Mouse (Mus musculus): ENCODE measurements at regions not wholly inside any gene's neighbourhood (a gene's known extent, or its start where the extent isn't known, plus 50 kb on each side); places are given as distances from the start of the nearest gene placed in this dataset.

DNA sequence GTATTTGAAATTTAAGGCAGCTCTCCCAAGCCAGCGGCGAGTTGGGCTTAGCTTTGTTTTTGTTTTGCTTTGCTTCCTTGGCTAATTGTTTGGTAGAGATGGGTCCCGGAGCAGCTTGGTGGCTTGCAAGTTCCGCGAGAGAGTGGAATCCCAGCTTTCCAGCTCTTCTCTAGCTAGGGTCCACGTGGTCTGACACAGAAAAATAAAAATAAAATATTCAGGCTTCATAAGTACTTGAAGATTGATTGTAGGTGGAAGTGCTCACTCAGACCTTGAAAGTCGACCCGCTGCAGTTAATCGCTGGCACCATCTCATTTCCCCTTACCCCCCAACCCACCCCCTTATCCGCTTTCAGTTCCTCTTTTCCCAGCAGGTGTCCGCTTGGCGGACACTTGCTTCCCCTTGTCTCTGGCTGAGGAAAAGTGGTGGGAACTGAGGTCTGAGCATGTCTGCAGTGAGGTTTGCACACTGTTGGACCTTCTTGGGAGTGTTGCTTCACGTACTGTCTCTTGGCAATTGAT is 198.5 kb downstream of the Dusp6 start:
- no peak for DNase-seq (ENCODE audit: low spot score)

DNA sequence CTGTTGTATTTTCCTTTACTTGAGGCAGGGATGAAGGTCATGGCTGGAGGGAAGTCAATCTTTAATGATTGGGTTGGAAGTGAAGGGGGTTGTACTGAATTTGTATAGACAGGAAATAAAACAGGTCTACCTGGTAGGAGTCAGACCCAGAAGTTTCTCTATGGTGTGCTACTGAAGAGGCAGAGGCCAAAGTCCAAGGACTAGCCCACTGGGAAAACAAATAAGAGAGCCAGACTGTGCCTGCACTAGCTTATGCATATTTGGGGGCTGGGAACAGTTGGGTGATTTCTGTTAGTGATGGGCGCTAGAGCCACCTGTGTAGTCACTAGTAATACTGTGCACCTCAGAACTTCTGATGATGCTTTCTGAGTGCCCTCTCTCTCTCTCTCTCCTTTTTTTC is 203.7 kb downstream of the Dusp6 start:
- DNase-seq (ENCODE audit: low spot score): no peak

GRCm38 (mm10) chr10:99467319-99467842 is 204.3 kb downstream of the Dusp6 start:
- no peak for DNase-seq (ENCODE audit: low spot score)

- DNase-seq (ENCODE audit: low spot score): no peak
Observed at GRCm38 (mm10) chr10:99468971-99469370, 205.9 kb downstream of the Dusp6 start.

- no peak for DNase-seq (ENCODE audit: low spot score)
Observed at GRCm38 (mm10) chr10:99471832-99472497, 208.9 kb downstream of the Dusp6 start.

GRCm38 (mm10) chr10:99472806-99473205 is 209.8 kb downstream of the Dusp6 start:
- DNase-seq (ENCODE audit: low spot score): no peak

DNA sequence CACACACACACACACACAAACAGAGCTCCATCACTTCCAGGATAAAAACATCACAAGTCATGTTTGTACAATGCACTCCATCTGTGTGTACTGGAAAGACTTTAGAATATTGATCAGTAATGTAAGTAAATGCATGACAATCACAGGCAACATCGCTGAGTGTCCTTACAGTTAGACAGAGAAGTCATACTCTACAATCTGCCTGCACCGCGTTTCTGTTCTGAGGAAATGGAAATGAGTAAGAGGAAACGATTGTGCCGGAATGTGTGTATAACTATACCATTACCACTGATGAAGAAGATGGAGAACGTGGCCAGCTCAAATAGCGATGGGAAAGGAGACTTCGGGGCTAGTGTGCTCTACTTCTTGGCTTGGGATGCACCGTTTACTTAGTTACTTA is 210.7 kb downstream of the Dusp6 start:
- no peak for DNase-seq (ENCODE audit: low spot score)

DNA sequence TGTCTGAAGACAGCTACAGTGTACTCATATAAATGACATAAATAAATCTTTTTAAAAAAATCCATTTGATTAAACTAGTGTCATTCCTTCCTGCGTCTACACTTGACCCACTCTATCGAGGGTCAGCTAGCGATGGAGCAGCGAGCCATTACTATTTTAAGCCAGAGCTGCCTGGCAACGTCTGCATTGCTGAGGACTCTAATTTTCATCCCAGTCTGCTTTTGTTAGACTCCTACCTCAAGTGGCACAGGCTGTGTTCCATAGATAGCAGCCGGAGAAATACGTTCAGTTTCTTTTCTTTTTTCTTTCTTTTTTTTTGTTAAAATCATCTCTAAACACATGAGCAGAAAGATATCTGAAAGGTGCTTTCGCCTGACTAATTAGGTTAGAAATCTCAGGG is 211.5 kb downstream of the Dusp6 start:
- no peak for DNase-seq (ENCODE audit: low spot score)

- DNase-seq (ENCODE audit: low spot score): no peak
Observed at GRCm38 (mm10) chr10:99476214-99476613, 213.2 kb downstream of the Dusp6 start.

DNA sequence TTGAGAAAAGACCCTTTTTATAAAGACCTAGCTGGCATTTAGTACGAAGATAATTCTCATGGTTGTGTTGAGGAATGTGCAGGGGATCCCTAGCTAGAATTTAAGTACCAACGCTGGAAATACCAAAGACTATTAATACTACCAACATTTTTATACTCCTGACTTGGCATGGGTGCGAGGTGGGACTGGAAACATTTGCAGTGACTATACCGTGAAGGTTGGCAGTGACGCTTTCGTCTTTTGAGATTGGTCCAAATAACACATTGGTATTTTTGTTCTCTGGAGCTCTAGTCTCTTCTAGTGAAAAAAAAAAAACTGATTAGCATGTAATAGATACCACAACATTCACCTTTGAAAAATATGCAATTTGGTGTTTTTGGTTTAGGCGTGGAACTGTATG is 213.7 kb downstream of the Dusp6 start:
- DNase-seq (ENCODE audit: low spot score): no peak

DNA sequence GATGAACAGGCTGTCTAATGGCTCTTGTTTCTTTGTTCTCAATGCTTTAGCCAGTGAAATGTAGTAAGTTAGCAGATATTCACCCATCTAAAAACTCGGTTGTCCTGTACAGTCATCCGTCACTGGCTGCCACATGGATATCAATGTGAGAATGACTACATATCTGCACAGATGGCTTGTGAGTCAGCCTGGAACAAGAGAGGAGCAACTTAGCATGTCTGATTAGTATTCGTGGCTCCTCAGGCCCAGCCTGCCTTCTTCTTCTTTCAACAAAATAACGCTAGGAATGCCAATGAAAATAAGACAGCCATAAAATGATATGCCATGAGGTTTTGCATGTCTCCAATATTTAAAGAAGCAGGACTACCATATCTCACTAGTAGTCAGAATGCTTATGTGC is 217.5 kb downstream of the Dusp6 start:
- DNase-seq (ENCODE audit: low spot score): no peak

DNA sequence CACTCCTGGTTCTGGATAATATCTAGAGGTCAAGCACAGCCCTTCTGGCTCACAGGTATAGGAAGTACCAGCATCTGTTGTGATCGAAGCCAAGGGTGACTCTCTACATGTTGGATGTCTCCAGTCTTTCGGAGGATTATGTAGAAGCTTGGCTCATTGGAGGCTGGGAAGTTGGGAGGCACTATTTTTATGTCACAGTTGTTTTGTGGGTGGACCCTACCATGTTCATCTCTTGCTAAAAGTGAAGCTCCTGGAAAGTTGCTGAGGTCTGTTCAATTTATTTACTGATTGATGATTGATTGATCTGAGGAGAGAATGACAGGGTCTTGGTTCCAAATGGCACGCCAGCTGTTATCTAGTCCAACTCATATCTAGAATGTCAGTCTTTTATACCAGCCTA is 219.0 kb downstream of the Dusp6 start:
- no peak for DNase-seq (ENCODE audit: low spot score)

- no peak for DNase-seq (ENCODE audit: low spot score)
Observed at GRCm38 (mm10) chr10:99488195-99489080, 225.4 kb downstream of the Dusp6 start.

DNA sequence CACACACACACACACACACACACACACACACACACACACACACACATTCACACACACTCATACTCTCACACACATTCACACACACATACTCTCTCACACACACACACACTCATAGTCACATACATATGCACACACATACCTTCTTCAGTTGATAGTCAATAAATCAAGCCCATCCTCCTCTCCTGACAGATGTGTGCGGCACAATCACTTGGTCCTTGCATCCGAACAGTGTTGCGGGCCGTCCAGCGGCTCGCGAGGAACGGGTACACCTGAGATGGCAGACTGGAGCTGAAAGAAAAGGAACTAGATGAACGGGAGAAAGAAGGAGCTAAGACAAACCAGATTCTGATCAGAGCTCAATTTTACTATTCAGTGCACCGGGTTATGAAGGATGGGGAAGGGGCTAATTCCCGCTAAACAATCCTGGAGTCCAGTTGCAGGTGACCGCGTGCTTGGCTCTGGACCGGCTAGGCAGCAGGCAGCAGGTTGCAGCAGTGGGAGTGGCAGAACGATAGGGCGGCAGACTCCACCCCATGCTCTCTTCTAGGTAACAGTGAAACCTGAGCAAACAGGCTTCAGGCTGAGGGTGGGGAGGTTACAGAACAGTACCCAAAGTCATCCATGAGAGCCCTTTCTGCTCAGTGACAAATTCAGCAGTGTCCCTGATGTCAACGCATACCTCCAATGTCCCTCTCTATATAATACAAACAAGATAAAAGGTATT is 247.8 kb downstream of the Csl start:
- DNase-seq (ENCODE audit: low spot score): no peak

DNA sequence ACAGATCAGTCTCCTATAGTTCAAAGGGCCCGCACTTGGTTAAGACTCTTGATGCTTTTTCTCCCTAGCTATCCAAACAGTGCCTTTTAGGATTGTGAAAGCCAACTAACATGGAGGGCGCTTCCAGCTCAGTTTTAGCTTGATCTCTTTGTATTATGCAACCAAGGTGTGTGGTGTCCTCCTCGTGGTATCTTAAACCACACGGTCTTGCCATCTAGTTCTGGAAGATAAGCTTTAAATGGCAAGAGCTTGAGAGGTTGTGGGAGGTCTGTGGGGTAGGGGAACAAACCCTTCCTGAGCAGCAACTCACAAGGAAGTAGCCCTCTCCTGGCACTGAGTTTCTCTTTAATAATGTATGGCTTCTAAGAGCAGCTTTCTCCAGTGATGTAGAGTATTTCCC is 241.5 kb downstream of the Csl start:
- no peak for DNase-seq (ENCODE audit: low spot score)

DNA sequence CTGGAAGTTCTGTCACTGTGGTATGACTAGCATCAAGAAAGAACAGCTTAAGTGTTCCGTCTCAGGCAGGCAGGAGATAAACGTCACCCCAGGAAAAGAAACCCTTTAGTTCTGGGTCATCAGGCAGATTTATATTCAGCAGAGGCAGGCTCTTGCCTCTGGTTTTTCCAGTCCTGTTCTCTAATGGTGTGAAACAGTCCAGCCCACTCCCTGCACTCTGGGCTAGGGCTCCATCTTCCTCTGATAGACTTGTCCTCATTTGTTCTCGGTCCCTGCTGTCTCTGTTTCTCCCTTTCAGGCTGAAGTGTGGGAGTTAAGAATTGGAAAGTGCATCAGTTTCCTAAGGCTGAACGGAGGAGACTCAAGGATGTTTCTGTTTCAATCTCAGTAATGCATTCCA is 240.0 kb downstream of the Csl start:
- DNase-seq (ENCODE audit: low spot score): no peak

DNA sequence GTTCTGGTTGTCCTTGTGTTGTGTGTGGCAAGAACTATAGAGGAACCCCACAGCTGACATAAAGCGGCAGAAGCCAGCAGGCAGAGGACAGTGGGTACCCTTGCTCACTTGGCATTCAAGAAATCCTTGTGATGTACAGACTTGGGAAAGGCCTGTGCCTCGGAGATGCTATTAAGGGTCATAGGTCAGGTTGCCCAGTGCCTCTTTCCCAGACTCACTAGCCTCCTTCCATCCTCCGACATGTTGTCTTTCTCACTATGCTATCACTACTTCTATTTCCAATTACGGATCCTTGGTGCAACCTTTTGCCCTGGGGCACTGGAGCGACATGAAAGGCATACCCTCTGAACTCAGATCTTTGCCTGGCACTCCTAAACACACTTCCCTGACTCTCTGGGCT is 235.6 kb downstream of the Csl start:
- no peak for DNase-seq (ENCODE audit: low spot score)

GRCm38 (mm10) chr10:99524273-99525212 is 234.9 kb downstream of the Csl start:
- DNase-seq (ENCODE audit: low spot score): peak; percentile 27

GRCm38 (mm10) chr10:99526148-99526547 is 233.3 kb downstream of the Csl start:
- no peak for DNase-seq (ENCODE audit: low spot score)

DNA sequence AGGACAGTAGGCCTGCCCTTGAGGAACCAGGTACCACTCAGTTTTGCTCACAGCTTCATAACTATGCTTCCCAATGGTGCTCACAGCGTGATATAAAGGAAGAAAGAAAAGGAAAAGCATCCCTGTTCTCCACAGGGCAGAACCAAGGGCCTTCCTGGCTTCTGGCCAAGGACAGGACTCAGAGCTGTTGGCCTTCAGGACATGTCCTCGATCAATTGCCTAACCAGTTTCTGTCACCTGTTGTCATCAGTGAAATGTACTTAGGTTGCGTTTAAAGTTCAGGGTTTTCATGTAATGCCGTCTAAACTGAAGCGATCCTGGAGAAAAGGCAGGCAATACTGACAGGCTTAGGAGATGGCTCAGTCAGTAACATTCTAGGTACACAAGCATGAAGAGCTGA is 232.9 kb downstream of the Csl start:
- no peak for DNase-seq (ENCODE audit: low spot score)

GRCm38 (mm10) chr10:99531104-99531503 is 228.4 kb downstream of the Csl start:
- DNase-seq (ENCODE audit: low spot score): no peak

Data from yolk sac, embryonic 10.5 days (tissue).